Mouse (Mus musculus): ENCODE results near the gene Tshz2.

DNA sequence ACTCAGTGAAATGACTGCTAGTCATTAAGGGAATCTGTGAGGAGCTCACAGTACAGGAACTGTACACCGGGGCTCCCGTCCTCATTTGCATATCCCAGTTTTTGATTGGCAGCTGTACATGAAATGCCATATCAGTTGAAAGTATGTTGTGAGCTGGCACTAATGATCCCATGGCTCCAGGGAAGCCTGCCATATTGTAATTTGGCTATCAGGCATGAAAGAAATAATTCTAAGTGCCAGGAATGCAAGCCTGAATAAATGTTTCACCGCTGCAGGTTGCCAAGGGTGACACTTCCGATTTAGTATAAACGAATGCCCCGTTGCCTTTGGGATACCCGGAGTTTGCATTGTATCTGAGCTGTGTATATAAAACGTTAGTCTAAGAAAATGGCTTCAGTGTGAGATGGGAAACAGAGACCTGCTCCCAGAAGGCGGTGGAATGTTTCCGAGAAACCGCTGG is 366.1 kb downstream of the Tshz2 start:
- TF ChIP-seq CTCF (IDR thresholded peaks at IDR 0.05) (no peak), EP300 (IDR thresholded peaks at IDR 0.05) (no peak)

All from lung, postnatal 0 days (tissue).